Mouse (Mus musculus) olfactory bulb, adult 2 months (tissue): ENCODE data around the gene Glis2. TPM values are rescaled to one million over a fixed set of nuclear protein-coding genes. Genes with fewer than 3 reads are reported as not detected.
A peak's percentile ranks its signal among the peaks of the same experiment; 100 is the strongest.

ENCODE experiments used
- H3K27ac ChIP-seq: fragments of 200-500 bp; 2 replicates; pipeline ENCODE4 v1.5.1; 2012; ENCODE audit warnings: low read depth, low read length; ENCODE audit not compliant: insufficient read depth
- H3K4me1 ChIP-seq: fragments of 200-500 bp; 2 replicates; pipeline ENCODE4 v1.6.1; 2012; ENCODE audit warnings: low read length; ENCODE audit not compliant: control insufficient read depth, insufficient read depth
- H3K4me3 ChIP-seq: fragments of 200-500 bp; 2 replicates; pipeline ENCODE4 v1.5.1; 2012; ENCODE audit warnings: mild to moderate bottlenecking, low read depth, low read length, moderate library complexity; ENCODE audit not compliant: insufficient read depth
- CTCF ChIP-seq: fragments of 200-500 bp; IDR thresholded peaks from 2 replicates; pipeline ENCODE4 v1.5.1; 2012; ENCODE audit warnings: low read depth, mild to moderate bottlenecking, low read length, moderate library complexity; ENCODE audit not compliant: insufficient read depth
- POLR2A ChIP-seq: fragments of 200-500 bp; IDR thresholded peaks from 2 replicates; pipeline ENCODE4 v1.6.1; 2012; ENCODE audit warnings: mild to moderate bottlenecking, low read depth, low read length, moderate library complexity; ENCODE audit not compliant: insufficient read depth
- WGBS: fragments of 180-500 bp; shearing (Covaris S2); methylation state at CpG from one replicate; pipeline ENCODE4 v1.1.7; 2018; 5-methylcytosine and 5-hydroxymethylcytosine counted together
- polyA plus RNA-seq: library from polyadenylated mRNA; stranded (reverse); fragments of >200 nt; gene quantifications from 2 replicates; pipeline ENCODE4 v1.2.4, GENCODE M21; 2012; ENCODE audit warnings: low replicate concordance; ENCODE audit not compliant: missing spikeins, insufficient read depth, insufficient read length

The Glis2 gene
- polyA plus RNA-seq, 1 experiment, result not detected

DNA sequence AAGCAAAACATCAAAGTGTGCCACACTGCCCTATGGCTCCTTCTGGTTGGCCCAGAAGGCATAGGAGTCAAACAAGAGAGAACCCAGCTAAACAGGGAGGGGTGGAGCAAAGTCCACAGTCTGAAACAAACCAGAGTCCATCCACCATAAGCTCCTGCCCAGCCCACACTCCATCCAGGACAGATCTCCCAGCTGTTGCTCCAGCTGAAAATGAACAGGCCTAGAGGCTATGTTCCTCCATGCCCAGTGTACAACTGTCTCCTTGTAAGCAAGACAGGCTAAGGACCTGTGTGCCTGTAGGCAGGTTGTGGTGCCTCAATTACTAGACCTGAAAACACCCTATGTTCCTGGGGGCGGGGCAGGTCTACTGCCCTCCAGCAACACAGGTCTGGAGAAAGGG is 37.4 kb upstream of the Glis2 start:
- peaks cover 16% of the 10 kb centered on the region for H3K4me1 ChIP-seq
- 89% methylated on average over 1 of the region's 1 CpGs for WGBS
- TF ChIP-seq POLR2A, result no peak
- TF ChIP-seq CTCF, result no peak
- no peak overlapping the region for H3K4me3 ChIP-seq
- no peak overlapping the region for H3K27ac ChIP-seq

DNA sequence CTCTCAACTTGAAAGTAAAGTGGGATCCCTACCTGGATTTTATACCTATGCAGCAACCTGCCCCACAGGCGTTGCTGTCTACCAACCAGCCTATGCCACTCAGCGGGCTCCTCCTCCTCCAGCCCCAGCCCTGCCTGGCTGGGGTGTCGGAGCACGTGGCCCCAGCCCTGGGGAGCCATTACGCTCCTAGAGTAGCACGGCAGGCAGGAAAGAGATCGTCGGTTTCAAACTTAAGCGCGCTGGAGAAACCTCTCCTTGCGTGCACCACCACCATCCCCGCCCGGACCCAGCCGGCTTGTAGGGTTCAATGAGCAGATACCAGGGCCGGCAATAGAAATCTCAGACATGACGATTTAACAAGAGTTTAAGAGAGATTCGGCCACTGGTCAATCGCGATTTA is 36.6 kb upstream of the Glis2 start:
- Histone ChIP-seq H3K27ac (no peak overlapping the region), H3K4me1 (peaks cover 16% of the 10 kb centered on the region), H3K4me3 (peak overlapping the region; percentile 63)
- TF ChIP-seq POLR2A (no peak), CTCF (no peak)
- WGBS, result under 1% methylated on average over 19 of the region's 19 CpGs

DNA sequence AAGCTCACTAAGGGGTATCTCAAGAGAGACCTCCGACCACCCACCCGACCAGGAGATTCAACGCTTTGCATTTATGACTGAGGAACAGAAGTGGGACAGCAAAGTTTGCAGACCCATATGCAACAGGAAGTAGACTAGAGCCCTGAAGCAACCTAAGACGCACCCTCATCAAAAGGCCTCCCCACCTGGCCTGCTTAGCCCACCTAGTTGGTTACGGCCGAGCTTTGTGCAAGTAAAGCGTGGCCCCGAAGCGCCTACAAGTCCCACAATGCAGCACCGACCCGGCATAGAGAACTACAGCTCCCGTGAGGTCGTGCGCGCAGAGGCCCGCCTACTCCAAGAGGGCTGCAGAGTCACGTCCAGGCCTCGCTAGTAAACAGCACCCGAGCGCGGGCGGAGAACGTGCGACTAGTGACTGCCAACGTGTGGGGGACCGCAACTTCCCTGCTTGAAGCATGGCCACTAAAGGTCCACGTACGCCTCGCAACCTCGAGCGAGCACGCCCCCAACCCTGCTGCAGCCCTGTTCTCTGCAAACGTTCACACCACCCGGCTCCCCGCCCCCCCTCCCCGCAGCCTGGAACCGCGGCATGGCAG is 36.0 kb upstream of the Glis2 start:
- TF ChIP-seq CTCF, result no peak
- TF ChIP-seq POLR2A, result peak; percentile 52
- H3K27ac ChIP-seq, result peak overlapping the region; percentile 60; the same call in 1 of the 2 replicates
- H3K4me3 ChIP-seq, result peak overlapping the region; percentile 63
- peaks cover 16% of the 10 kb centered on the region for H3K4me1 ChIP-seq
- under 1% methylated on average over 38 of the region's 38 CpGs for WGBS

DNA sequence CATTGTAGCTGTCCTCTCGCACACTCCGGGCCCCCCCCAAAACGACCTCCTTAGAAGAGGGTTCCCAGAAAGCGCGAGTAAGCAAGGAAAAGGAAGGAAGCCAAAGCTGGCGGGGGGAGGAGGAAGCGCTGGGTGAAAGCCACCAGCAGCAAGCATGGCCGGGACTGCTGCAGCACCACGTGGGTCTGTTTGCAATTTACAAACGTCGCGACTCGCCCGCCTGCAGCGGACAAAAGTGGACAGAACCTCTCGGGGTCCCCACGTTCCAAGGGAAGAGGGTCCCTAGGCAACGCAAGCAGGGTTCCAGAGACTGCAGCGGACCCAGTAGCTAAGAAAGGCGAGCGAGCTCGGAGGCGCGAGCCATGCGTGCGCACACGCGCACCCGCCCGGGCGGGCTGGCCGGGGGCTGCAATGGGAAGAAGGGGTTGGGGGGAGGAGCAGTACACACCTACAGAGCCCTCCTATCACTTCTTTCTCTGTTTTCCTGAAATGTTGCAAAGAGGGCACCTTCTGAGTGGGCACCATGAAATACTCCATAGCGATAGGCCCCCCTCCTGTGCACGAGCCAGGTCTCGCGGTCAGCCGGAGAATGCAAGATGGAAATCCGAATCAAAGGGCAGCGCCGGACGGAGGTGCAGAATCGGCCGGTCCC is 35.4 kb upstream of the Glis2 start:
- H3K4me1 ChIP-seq, result peaks cover 16% of the 10 kb centered on the region
- no peak for TF ChIP-seq POLR2A
- no peak for TF ChIP-seq CTCF
- under 1% methylated on average over 43 of the region's 43 CpGs for WGBS

DNA sequence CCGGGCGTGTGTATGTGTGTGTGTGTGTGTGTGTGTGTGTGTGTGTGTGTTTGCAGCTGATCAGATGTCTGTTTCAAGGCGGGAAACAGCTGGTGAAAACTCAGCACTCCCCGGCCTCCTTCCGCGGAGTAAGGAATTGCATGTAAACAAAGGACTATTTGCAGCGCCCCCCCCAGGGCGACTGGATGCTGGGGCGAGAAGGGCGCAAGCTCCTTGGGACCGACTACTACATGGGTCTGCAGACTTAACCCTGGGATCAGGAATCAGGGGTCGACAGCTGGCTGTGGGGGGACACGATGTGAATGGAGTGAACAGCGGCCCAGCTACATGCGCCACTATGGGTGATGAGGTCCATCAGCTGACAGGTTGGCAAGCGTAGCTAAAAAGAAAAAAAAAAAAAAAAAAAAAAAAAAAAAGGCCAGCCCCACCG is 34.8 kb upstream of the Glis2 start, which contains the start of gene Tfap4:
TSS of gene Tfap4 (minus strand) at position 140 of the 430 bp plus-strand sequence.
- 0% methylated on average over 17 of the region's 17 CpGs for whole genome bisulfite sequencing
- no peak for TF ChIP-seq CTCF
- TF ChIP-seq POLR2A, result no peak
- peak within 1 kb of the TSS; percentile 63 for H3K4me3 ChIP-seq
- peaks cover 16% of the 10 kb centered on the region for H3K4me1 ChIP-seq
- H3K27ac ChIP-seq, result peak within 1 kb of the TSS; percentile 79

More for the DNA sequence above, 35.4 kb upstream of the Glis2 start:
- Histone ChIP-seq H3K27ac (peak overlapping the region; percentile 60), H3K4me3 (peak overlapping the region; percentile 63)

DNA sequence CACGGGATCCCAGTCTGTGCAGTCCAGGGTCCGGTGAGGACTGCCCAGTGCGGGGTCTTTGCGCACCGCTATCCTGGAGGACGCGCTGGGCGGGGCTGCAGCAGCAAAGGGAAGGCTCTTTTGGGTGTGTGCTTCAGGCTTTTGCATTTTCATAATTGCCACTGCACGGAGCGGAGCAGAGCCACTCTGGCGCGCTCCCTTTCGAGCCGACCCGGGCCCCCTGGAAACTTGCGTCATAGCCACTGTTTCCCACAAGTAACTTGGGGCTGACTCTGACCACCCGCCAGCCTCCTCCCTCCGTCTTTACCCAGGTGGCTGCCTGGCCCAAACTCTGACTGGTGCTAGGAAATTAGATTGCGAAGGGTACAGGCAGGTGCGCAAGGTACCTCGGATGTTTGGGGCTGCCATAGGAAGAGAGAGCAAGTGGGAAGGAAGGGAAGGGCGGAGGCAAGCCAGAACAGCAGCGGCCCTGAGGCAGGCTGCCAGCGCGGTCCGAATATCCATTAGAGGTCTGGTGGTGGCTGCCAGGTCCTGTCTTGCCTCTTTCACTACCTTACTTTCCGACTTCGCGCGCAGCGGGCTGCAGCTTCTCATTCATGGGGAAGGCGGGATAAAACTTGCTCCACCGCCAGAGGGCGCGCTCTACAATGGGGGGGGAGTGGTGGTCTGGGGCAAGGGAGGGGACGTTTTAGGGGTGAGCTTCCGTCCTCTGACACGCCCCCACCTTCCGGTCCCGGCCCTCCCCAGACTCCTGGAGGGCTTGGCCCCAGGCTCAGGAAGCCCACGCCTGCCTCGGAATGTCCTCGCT is 34.2 kb upstream of the Glis2 start:
- Histone ChIP-seq H3K4me1 (peaks cover 16% of the 10 kb centered on the region), H3K4me3 (peak overlapping the region; percentile 63), H3K27ac (peak overlapping the region; percentile 79)
- WGBS, result under 1% methylated on average over 43 of the region's 43 CpGs
- TF ChIP-seq POLR2A (0 out of 2 replicates have a peak, but pooled peaks have one; percentile 22), CTCF (peak; percentile 73)

DNA sequence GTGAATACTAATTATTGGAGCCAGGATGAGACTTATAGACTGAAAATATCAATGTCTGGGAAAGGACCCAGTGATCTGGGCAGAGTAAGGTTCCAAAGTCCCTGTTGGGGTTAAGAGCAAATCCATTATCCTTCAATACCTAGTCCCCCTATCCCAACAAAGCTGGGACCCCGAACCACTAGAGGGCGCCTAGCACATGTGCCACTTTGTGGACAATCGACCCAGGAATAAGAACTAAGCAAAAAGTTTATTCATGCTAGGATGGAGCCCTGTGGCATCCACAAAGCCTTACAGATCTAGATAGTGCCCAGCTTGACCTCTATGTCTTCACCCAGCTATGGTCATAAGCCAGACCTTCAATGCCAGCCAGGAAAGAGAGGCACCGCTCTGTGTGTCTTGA is 26.6 kb upstream of the Glis2 start:
- 18% methylated on average over 4 of the region's 4 CpGs for WGBS
- Histone ChIP-seq H3K4me3 (no peak overlapping the region), H3K27ac (no peak overlapping the region), H3K4me1 (no peaks in the 10 kb centered on the region)
- TF ChIP-seq POLR2A (no peak), CTCF (no peak)

DNA sequence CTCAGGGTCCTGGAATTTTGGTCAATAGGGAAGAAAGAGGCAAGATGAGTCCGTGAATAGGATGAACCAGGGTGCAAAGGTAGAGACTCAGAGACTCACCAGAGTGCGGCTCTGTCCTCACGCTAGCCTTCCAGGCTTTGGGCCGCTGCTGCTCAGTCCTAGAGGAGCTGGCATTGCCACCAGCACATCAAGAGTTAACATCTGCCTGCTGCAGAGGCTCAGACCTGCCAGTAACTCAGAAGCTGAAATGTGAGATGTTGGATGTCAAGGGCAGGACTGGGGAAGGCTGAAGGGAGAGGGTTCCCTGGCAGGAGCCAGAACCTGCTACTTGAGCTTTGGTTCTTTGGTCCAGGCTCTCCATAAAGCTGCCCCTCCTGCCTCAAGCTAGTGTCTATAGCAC is 23.8 kb upstream of the Glis2 start:
- no peaks in the 10 kb centered on the region for H3K4me1 ChIP-seq
- 79% methylated on average over 4 of the region's 4 CpGs for WGBS
- no peak overlapping the region for H3K27ac ChIP-seq
- H3K4me3 ChIP-seq, result no peak overlapping the region
- TF ChIP-seq POLR2A (no peak), CTCF (no peak)

DNA sequence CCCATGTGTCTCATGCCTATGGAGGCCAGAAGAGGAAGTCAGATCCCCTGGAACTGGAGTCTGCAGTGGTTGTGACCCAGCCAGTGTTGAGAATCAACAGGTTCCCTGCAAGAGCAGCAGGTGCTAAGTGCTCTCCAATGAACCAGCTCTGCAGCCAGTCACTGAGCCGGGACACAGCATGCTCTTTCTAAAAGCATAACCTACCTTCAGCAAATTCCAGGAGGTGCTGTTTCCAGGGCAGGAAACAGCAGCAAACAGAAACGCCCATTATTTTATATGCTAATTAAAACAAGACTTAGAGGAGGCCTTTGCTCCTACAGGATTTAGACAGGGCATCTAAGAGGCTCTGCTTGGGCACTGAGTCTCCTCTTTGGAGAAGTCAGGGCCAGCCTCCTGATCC is 18.5 kb upstream of the Glis2 start:
- TF ChIP-seq POLR2A, result no peak
- no peak for TF ChIP-seq CTCF
- WGBS, result 57% methylated on average over 2 of the region's 2 CpGs
- no peaks in the 10 kb centered on the region for H3K4me1 ChIP-seq

More for the DNA sequence above, 18.5 kb upstream of the Glis2 start:
- Histone ChIP-seq H3K27ac (no peak overlapping the region), H3K4me3 (no peak overlapping the region)
